Mouse (Mus musculus): ENCODE measurements at regions not wholly inside any gene's neighbourhood (a gene's known extent, or its start where the extent isn't known, plus 50 kb on each side); places are given as distances from the start of the nearest gene placed in this dataset.

GRCm38 (mm10) chr3:17667016-17667415 is 281.2 kb upstream of the Cypt12 start:
- no peak for DNase-seq

DNA sequence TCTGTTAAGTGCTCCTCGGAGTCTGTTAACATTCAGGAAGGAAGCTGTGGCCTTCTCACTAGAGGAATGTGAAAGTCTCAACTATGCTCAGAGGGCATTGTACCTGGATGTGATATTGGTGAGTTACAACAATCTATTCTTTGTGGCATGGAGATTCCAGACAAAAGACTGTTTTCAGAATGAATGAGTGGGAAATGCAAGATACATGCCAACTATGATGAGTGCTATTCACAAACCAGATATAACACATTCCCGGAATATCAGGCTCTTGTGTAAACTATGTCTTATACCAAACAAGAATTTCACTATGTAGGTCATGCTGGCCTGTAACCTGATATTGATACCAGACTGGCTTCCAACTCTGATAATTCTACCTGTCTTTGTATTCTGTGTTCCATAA is 279.4 kb upstream of the Cypt12 start:
- DNase-seq, result no peak
